Mouse (Mus musculus): ENCODE measurements around the gene Cpe.

The Cpe gene

DNA sequence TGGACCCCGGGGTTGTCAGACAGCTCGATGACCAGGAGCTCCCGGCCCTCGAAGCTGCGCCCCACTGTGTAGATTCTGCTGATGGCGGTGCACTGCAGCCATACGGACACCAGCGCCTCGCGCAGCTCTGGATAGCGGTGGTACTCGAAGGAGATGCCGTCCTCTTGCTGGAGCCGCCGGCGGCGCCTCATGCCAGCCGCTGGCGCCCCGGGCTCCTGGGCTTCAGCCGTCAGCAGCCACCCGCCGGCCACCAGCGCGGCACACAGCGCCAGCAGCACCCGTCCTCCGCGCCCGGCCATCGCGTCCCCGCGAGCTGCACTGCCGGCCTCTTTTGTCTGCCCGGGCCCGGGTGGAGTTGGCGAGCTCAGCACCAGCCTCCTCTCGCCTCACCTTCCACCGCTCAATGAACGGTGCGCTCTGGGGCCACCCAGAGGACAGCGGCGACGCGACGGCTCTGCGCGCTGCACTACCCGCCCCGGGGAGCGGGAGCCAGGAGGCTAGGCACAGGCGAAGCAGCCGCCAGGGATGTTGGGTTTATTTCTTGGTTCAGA is at the start of gene Cpe:
Cpe (minus strand) TSS at position 404 of the 551 bp plus-strand sequence.
- DNase-seq (ENCODE audit: low read depth) = no peak

DNA sequence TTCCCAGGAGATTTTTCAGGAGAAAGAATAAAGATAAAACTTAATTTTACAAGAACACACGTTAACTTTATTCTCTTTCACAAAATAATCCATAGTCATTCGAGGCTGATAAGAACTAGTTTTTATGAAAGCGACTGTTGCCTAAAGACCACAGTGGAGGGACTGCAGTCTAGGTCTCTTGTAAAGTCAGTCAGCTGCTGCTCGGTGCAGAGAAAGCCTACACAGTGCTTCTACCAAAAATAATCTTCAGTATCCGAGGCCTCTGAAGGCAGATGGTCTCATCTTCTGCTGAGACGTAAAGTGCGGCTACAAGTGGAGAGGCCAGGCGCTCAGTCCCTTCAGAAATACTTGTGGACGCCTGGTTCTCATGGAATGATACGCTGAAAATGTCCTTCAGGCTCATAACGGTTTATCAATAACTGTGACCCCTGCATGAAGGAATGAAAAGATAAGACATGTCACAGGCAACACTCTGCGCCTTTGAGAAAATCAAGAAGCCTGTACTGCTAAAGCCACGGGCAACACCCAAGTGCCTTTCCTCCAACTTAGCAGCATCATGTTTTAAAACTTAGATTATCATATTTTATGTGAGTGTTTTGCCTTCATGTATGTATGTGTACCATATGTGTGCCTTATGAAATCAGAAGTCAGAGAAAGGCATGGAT is 47.8 kb upstream of the Cpe start:
- no peak for DNase-seq (ENCODE audit: low read depth)

DNA sequence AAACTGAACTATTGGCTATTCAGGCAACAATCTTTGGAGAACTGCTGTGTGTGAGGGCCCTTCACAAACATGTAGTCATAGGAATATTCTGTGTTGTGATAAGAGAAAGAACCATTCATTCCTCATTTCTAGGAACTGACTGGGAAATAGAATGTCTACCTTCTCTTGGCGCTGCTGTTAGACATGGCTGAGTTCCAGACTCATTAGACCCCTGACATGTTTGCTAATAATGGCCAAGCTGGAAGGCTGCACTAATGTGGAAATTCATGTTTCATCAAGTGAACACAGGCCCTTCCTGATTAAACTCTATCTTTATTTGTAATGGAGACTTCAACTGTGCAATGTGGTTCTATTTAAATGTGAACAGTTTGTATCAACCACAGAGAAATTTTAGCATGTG is 46.1 kb upstream of the Cpe start:
- DNase-seq (ENCODE audit: low read depth) = no peak

DNA sequence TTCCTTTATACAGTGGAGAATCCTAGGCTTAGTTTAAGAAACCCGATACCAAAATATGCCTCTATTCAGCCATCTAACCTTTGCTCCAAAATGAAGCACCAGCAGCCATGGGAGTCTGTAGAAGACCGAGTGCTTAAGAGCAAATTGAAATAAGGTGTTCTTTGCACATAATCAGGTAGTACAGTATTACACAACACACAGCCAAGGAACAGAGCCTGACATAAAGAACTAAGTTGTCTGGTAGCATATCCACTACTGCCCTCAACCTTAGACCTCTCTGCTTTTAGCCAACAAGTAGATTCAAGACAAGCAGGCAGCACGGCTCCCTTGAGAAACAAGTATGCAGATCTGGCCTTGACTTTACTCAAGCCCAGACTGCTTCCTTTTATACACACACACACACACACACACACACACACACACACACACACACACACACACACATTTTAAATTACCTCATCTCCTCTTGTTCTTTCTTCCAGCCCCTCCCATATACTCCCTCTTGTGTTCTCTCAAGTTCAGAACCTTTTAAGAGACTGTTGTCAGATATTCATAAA is 44.0 kb upstream of the Cpe start:
- no peak for DNase-seq (ENCODE audit: low read depth)

DNA sequence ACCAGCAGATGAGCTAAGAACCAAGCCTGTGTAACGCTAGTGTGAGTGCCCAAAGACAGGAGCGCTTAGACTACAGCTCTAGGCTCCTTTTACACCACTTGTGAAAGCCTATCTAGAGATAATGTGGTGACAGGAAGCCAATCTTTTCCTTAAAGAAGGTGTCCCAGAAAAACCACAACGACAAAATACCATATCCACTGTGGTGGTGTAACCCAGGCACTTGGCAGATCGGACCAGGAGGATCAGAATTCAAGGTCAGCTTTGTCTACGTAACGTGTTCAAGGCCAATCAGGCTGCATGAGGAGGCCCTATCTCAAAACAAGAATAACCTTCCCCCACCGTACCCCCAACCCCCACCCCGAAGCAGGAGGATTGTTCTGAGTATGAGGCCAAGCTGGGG is 42.3 kb upstream of the Cpe start:
- no peak for DNase-seq (ENCODE audit: low read depth)

DNA sequence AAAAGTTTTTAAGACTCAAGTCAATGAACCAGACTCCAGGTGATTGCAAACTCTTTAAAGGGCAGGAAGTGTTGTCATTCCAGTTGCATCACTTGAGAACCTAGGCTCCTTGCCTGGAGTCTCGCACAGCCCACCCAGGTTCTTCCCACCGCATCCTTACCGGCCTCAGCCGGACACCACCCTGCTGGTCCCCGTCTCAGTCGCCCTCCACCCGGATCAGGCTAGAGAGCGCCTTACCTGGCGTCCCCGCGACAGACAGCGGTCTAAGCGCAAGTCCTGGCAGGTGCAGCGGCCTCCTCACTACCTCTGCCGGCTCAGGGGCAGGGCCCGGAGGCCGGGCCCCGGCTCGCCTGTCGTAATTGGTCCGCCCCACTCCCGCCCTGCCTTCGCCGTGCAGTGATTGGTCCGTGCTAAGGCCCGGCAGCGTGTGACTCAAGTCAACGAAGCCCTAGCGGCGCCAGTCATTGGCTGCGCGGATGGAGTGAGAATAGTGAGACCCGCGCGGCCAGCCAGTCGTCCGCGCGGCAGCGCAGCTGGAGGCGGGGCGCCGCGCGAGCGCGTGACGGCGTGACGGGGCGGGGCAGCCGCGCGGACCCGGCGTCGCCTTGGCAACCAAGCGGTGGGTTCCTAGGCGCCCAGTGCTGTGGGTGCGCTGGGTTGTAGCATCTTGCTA is 40.6 kb upstream of the Cpe start, which contains the start of gene Msmo1:
Msmo1 (minus strand) TSS at position 522 of the 673 bp plus-strand sequence.
- DNase-seq (ENCODE audit: low read depth) = peak; percentile 98

DNA sequence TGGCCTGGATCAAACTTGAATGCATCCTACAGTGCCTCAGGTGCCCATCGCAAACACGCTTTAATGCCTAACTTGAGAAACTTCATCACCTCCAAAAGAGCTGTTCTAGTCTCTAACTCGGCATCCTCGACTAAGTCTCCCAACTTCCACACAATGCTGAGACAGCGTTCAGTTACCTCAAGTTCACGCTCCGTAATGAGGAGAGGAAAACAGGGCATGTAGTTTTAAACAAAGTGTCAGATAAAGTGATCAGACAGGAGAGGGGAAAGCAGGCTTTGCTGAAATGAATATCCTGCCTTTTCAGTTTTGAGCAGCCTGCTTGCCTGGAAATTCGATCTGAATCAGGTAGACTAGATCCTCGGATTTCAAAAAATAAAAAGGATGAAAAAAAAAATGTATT is 39.7 kb upstream of the Cpe start:
- DNase-seq (ENCODE audit: low read depth) = peak; percentile 29

DNA sequence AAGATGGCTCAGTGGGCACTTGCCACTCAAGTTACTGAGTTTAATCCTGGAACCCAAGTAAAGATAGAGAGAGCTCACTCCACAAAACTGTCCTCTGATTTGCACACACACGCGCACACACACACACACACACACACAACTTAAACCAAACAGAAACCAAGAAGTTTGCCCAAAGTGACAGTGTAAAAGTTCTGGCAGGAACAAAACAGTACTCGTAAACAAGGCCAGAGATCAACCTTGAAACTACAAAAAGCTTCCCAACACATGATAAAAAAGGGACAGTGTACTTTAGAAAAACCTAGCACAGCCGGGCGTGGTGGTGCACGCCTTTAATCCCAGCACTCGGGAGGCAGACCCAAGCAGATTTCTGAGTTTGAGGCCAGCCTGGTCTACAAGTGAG is 35.3 kb upstream of the Cpe start:
- no peak for DNase-seq (ENCODE audit: low read depth)

DNA sequence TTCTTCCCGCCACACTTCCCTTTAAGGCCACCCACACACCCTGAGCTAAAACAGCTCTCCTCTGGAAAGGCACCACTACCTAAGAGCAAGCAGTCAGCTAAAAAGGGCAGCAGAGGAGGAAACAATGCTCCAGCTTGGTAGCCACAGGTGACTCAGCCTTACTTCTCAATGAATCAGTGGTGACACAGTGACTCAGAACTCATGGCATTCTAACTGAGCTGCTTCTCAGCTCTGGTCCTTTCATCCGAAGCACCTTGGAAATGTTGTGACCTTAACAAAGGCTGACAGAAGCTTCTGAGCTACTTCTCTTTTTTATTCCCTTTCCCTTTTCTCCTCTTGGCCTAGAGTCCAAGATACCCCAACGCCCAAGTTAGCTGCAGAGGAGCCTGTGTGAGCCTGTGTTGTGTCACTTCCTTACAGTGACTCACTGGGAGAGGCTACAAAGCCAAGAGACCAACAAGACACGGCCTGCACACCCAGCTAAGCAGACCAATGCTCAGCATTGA is 33.4 kb upstream of the Cpe start:
- DNase-seq (ENCODE audit: low read depth) = no peak

DNA sequence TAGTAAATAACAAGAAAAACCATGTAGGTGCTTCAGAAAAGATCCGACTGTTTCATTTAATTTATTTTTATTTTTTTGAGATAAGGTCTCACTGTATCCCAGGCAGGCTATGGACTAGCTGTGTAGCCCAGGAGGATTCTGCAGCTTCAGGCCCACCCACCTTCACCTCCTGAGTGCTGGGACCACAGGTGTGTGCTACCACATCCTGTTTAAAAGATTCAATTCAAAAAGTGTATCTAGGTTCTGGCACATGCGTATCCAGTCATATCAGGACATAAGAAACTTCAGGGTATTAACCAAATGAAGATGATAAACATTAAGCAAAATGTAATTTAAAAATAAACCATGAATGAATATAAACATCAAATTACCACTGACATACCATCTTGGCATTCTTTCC is 30.4 kb upstream of the Cpe start:
- no peak for DNase-seq (ENCODE audit: low read depth)

DNA sequence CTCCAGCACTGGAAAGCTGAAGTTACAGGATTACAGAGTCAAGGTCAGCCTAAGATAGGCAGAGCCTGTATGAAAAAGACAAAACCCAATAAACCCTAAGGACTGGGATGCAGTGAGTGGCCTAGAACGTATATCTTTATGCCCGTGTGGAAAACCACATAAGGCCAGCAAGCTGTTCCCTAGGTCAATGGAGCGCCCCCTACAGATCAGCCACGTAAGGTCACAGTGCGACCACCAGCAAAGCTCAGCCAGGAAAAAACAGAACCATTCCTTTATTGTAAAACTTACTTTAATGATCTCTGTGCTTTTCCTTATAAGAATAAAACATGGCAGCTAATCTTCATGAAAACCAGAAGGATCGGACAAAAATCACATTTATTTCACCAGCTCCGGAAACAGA is 25.0 kb upstream of the Cpe start:
- DNase-seq (ENCODE audit: low read depth) = no peak

DNA sequence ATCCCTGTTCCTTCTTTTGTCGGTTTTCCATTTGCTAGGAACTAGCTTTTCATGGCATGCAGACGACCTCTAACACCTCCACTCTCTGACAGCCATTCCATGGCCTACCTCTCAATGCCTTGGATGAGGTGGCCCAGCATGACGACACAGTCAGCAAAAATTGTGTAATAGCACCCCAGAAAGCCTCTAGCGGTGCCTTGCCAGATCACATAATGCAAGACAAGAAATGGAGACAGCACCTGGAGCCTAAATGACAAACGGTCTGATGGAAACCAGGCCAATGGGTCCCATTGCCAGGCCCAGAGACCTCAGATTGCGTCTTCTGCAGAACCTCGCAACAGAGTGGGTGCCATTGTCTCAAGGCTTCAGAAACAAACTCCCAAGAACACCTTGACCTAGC is 19.6 kb upstream of the Cpe start:
- no peak for DNase-seq (ENCODE audit: low read depth)

DNA sequence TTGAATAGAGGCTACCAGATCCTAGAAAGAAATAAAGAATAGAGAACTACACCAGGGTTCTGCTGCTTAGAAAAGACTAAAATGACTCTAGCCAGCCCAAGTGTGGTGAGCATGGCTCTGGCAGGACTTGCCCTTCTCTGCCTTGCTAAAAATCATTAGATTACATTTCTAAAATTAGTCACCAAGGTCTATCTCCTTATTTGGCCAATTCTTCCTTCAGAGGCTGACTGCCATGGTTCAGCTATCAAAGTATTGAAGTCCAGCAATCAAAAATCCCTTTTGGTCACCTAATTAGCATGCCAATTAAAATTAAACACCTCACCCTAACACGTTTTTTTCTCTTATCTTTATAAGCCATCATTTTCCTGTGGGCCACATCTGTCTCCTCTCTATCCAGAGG is 18.7 kb upstream of the Cpe start:
- no peak for DNase-seq (ENCODE audit: low read depth)

DNA sequence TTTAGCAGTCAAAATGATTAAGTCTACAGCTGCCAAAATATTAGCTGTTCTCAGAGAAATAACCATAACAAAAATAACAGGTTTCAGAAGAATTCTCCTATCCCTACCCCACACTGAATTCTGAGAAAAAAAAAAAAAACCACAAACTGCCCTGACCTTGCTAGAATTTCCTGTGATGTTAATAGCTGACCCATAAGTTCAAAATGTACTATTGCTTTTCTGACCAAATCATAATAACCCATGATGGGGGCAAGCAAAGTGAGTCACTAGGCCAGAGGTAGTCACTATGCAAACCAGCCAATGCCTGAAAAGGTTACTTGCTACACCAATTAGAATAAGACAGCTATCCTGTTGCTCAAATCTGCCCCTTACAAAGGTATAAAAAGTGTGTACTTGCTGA is 14.6 kb upstream of the Cpe start:
- no peak for DNase-seq (ENCODE audit: low read depth)

DNA sequence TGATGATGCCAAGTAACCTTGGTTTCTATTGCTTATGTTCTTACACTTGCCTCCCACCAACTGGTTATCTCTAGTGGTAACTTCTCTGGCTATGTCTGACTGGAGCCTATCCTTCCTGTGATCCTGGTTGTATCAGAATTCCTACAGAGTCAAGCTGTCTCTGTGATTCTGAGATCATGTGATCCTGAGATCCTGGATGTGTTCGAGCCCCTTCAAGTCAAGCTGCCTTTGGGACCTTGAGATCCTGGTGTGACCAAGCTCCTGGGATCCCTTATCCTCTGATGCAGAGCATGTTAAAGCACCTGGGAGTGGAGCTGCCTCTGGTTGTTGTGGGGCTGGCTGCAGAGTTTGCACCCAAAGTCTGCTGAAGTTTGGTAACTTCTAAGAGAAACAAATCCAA is 10.3 kb upstream of the Cpe start:
- DNase-seq (ENCODE audit: low read depth) = no peak

DNA sequence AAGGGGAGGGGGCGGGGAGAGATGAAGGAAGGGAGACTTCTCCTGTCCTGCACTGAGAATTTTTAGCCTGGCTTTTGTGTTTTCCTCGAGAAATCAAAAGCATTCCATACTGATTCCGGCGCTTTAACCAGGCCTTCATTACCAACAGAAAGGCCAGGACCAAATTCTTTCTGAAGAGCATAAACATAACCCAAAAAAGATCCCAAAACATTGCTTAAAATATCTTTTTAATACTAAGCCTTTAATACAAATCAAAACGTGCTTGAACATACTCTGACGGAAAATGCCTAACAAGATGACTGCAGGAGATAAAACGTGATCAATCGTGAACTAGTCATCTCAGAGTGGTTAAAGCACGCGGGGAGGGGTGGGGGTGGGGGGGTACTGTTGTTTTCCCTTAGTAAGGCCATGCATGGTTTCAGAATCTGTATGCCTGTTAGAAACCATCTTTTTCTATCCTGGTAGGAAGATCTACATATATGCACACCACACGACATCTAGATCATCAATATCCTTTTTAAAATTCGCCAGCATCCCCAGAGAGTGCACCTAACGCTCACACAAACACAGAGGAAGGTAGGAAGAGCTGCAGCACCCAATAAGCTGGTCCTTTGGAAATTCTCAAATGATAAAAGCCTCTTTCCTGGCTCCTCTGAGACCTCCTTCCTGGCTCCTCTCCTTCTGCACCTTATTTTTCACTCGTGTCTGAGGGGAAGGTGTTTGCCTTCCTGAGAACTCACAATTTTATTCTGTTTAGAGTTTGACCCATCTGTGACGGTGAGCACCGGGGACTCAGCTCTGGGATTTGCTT is 1.1 kb downstream of the Cpe start:
- no peak for DNase-seq (ENCODE audit: low read depth)

DNA sequence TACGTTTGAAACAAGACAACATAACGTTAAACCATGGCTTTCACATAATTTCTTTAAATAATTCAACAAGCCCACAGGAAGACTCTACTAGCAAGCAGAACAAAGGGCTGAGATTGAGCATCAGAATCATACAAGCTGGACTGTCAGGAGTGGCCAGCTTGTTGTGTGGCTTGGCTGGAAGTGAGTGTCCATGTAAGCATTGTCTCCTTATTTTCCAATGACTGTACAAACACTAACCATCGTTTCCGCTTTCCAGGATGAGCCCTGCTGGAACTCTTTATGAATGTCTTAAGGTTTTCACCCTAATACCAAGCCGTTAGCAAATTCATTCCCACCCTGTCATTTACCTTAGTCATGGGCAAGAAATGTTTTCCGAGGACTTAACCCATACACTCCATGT is 2.0 kb downstream of the Cpe start:
- no peak for DNase-seq (ENCODE audit: low read depth)

DNA sequence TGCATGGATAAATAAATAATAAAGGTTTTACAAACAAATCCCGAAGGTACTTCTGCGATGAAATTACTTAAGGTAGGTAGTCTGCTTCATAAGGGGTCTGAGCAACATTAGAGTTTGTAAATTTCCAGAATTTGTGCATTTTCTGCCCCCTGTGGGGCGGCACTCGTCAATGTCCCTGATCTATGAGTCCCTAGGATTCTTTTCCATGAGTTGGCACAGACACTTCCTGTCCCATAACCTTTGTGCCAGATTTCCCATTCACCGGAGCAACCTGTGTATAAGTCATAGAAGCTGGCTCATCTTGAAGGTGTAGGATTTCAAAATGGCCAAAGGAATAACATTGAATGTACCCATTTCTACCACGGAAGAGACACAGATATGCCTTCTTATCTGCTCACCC is 2.5 kb downstream of the Cpe start:
- no peak for DNase-seq (ENCODE audit: low read depth)

DNA sequence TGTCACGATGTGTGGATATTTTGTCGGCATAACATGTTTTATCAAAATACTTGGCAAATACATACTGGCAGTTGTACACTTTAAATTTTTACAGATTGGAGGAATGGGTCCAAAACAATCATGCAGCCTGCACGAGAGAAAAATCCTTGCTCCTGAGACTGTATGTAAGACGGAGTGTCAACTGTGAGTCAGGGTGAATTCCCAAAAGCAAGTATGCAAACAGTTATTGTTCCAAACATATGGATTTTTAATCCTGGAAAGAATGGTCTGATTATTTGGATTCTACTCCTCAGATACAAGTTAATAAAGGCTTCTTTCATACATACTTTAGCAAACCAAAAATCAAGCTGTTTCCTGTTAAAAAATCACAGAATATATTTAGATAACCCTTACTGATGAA is 4.1 kb downstream of the Cpe start:
- no peak for DNase-seq (ENCODE audit: low read depth)

DNA sequence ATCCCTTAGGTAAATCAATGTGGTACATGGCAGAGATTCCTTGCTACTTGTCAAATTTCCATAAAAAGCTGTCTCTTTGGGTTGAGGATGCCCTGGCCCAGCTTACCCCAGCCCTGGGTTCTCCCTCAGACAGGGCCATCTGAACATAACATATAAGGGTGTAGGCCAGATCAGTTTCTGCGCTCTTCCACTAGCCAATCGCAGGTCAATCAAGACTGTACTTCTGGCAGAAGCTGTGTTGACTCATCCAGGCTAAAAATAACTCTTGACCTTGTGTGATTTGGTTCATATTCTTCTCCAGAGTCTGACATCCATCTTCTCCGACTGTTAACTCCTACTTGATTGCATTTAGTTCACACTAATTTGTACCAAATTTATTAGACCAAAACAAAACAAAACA is 4.7 kb downstream of the Cpe start:
- no peak for DNase-seq (ENCODE audit: low read depth)

DNA sequence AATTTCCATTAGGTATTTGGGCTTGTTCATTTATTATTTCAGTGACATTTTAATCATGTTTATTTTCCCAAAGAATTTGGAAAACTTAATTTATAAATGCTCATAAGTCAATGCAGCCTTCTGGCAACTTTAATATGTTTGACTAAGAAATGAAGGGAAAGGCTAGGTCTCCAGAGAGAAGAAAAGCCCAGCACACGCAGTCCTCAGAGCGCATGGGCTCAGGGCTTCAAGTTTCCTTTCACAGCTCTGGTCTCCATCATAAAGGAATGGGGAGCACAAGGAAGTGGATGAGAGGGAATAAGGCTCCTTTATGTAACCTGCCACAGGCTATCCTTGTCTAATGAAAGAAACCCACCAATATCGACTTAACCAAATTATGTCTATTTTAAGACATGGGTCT is 10.4 kb downstream of the Cpe start:
- DNase-seq (ENCODE audit: low read depth) = no peak

DNA sequence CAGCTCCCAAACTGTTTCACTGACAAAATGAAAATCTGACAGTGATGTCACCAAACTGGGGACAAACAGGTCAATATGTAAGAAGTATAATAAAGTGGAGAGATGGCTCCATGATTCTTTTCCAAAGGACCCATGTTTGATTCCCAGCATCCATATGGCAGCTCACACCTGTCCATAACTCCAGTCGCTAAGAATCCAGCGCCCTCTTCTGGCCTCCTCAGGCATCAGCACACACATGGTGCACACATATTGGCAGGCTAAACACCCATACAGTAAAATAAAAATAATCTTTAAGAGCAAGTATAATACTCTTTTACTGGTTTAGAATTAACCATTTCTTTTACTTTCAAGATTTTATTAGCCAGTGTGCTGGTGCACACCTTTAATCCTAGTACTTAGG is 16.5 kb downstream of the Cpe start:
- no peak for DNase-seq (ENCODE audit: low read depth)
